Mouse (Mus musculus) heart, embryonic 12.5 days (tissue): ENCODE data around the gene Gm21860. TPM values are rescaled to one million over a fixed set of nuclear protein-coding genes. Genes with fewer than 3 reads are reported as not detected.
A peak's percentile ranks its signal among the peaks of the same experiment; 100 is the strongest.
"Not testable (repeated sequence)": the region's sequence is repeated elsewhere in the genome, so short reads cannot be mapped to it uniquely, and the experiment has no call there.

ENCODE experiments used
- ATAC-seq: fragments of 200-750 bp; cut with Nextera tagmentation; 2 replicates; pipeline ENCODE4 v1.8.0; 2017; ENCODE audit warnings: moderate TSS enrichment, moderate library complexity; ENCODE audit not compliant: insufficient number of reproducible peaks, low FRiP score
- H3K27ac ChIP-seq: fragments of 300-500 bp; sonication (generic); 2 replicates; pipeline ENCODE4 v1.5.1; 2016; ENCODE audit warnings: mild to moderate bottlenecking, moderate library complexity; ENCODE audit not compliant: poor library complexity, severe bottlenecking
- H3K27me3 ChIP-seq: fragments of 300-500 bp; sonication (generic); replicated peaks from 2 replicates; pipeline ENCODE4 v1.6.1; 2016; ENCODE audit warnings: mild to moderate bottlenecking, moderate library complexity
- H3K36me3 ChIP-seq: fragments of 300-500 bp; sonication (generic); 2 replicates; pipeline ENCODE4 v1.6.1; 2016; ENCODE audit warnings: mild to moderate bottlenecking, moderate library complexity
- H3K4me1 ChIP-seq: fragments of 300-500 bp; sonication (generic); replicated peaks from 2 replicates; pipeline ENCODE4 v1.6.1; 2016; ENCODE audit warnings: mild to moderate bottlenecking
- H3K4me2 ChIP-seq: fragments of 300-500 bp; sonication (generic); 2 replicates; pipeline ENCODE4 v1.6.1; 2016; ENCODE audit warnings: mild to moderate bottlenecking, moderate library complexity
- H3K4me3 ChIP-seq: fragments of 300-500 bp; sonication (generic); 2 replicates; pipeline ENCODE4 v1.5.1; 2016; ENCODE audit warnings: mild to moderate bottlenecking
- H3K9ac ChIP-seq: fragments of 300-500 bp; sonication (generic); 2 replicates; pipeline ENCODE4 v1.6.1; 2016; ENCODE audit warnings: mild to moderate bottlenecking, moderate library complexity
- H3K9me3 ChIP-seq: fragments of 300-500 bp; sonication (generic); replicated peaks from 2 replicates; pipeline ENCODE4 v1.6.1; 2016; ENCODE audit warnings: mild to moderate bottlenecking, moderate library complexity
- WGBS: fragments of 180-500 bp; shearing (Covaris S2); methylation state at CpG from one replicate; pipeline ENCODE4 v1.1.7; 2016; 5-methylcytosine and 5-hydroxymethylcytosine counted together
- polyA plus RNA-seq: library from polyadenylated mRNA; unstranded; fragments of >200 nt; fragmentation: Nextera tagmentation; extraction: Ambion mirVana; gene quantifications from 2 replicates; pipeline ENCODE4 v1.2.1, GENCODE M21; 2016

The Gm21860 gene
- polyA plus RNA-seq, 1 experiment from 2014 or later, result not detected

- not testable (repeated sequence) for H3K27ac ChIP-seq, H3K4me2 ChIP-seq, H3K4me1 ChIP-seq, H3K27me3 ChIP-seq, H3K9ac ChIP-seq, H3K4me3 ChIP-seq
- peak; percentile 23 for ATAC-seq
- peaks cover 50% of the 10 kb centered on the region for H3K9me3 ChIP-seq
- 52% methylated on average over 11 of the region's 11 CpGs for WGBS
- peaks cover 45% of the 10 kb centered on the region for H3K36me3 ChIP-seq
Measured at GRCm38 (mm10) chrY:90739531-90740012, 15.0 kb downstream of the Gm21860 start.

DNA sequence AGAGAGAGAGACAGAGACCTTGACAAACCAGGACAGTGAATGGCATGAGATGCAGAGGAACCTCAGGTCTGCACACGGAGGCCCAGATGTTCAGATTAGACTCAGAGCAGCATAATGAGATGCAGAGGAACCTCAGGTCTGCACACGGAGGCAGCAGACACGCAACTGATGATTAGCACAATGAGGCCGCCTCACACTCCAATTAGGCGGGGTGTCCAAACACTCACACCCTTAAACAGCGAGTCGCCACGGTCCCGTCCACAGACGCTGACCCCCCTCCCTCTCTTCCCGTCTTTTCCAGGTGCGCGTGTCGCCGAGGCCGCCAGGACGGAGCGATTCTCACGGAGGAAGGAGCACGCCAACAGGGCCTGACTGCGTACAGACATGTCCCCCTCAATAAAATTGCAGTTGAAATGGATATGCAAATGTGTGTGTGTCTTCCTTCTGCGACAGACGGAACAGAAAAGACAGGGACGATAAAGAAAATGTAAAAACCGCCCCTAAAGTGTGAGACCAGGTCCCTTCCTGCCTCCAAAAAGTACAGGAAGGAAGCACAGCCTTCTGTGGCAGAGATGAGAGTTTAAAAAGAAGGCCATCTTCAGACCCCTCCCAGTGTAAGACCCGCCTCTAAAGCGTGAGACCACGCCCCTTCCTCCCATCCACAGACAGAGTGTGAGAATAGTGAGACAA is 15.6 kb downstream of the Gm21860 start:
- H3K27me3 ChIP-seq, H3K4me3 ChIP-seq, H3K27ac ChIP-seq, H3K4me1 ChIP-seq, H3K4me2 ChIP-seq, H3K9ac ChIP-seq: not testable (repeated sequence)
- WGBS, result 69% methylated on average over 28 of the region's 28 CpGs
- H3K36me3 ChIP-seq, result peaks cover 40% of the 10 kb centered on the region
- peak; percentile 54 for ATAC-seq
- H3K9me3 ChIP-seq, result peaks cover 44% of the 10 kb centered on the region

DNA sequence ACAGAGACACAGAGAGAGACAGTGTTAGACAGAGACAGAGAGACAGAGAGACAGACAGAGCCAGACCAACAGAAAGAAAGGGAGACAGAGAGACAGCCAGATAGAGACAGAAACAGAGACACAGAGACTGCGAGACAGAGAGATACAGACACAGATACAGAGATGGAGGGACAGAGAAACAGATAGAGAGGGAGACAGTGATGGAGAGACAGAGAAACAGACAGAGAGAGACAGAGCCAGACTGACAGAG is 16.3 kb downstream of the Gm21860 start:
- Histone ChIP-seq H3K27me3 (no peaks in the 10 kb centered on the region), H3K9ac (no peak overlapping the region), H3K4me3 (no peak overlapping the region), H3K27ac (no peak overlapping the region), H3K9me3 (peaks cover 44% of the 10 kb centered on the region), H3K4me1 (no peaks in the 10 kb centered on the region), H3K4me2 (no peak overlapping the region), H3K36me3 (peaks cover 40% of the 10 kb centered on the region)
- no peak for ATAC-seq
- 92% methylated on average over 1 of the region's 1 CpGs for WGBS

- Histone ChIP-seq H3K27me3 (no peaks in the 10 kb centered on the region), H3K36me3 (peaks cover 39% of the 10 kb centered on the region), H3K27ac (no peak overlapping the region), H3K4me2 (no peak overlapping the region), H3K9ac (no peak overlapping the region), H3K9me3 (peaks cover 42% of the 10 kb centered on the region), H3K4me3 (no peak overlapping the region), H3K4me1 (no peaks in the 10 kb centered on the region)
- no peak for ATAC-seq
- 68% methylated on average over 4 of the region's 7 CpGs for WGBS
Measured at GRCm38 (mm10) chrY:90737606-90738430, 16.8 kb downstream of the Gm21860 start.

- WGBS, result 74% methylated on average over 6 of the region's 9 CpGs
- not testable (repeated sequence) for H3K4me1 ChIP-seq, H3K27ac ChIP-seq, H3K9ac ChIP-seq, H3K4me3 ChIP-seq, H3K4me2 ChIP-seq, ATAC-seq, H3K27me3 ChIP-seq
- Histone ChIP-seq H3K36me3 (peaks cover 25% of the 10 kb centered on the region), H3K9me3 (peaks cover 30% of the 10 kb centered on the region)
Measured at GRCm38 (mm10) chrY:90736217-90737000, 18.2 kb downstream of the Gm21860 start.

- not testable (repeated sequence) for H3K27me3 ChIP-seq, ATAC-seq, H3K4me2 ChIP-seq, H3K4me1 ChIP-seq, H3K9ac ChIP-seq, H3K4me3 ChIP-seq, H3K27ac ChIP-seq
- peaks cover 19% of the 10 kb centered on the region for H3K36me3 ChIP-seq
- peaks cover 24% of the 10 kb centered on the region for H3K9me3 ChIP-seq
- 75% methylated on average over 4 of the region's 5 CpGs for WGBS
Measured at GRCm38 (mm10) chrY:90735181-90735895, 19.3 kb downstream of the Gm21860 start.

DNA sequence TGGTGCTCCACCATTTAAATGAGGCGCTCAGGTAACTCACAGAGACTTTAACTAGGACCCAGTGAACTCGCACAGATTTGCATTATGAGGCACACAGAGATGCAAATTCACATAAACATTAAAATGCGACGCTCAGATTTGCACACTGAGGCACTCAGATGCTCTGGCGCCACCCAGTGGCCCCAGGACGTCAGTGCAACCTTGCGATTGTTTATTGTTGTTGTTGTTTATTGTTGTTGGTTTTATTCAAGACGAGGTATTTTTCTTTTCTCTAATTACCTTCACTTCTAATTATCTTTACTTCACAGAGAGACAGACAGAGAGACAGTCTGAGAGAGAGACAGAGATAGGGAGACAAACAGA is 20.3 kb downstream of the Gm21860 start:
- H3K27me3 ChIP-seq, H3K9ac ChIP-seq, H3K27ac ChIP-seq, ATAC-seq, H3K4me2 ChIP-seq, H3K4me1 ChIP-seq, H3K36me3 ChIP-seq, H3K4me3 ChIP-seq: not testable (repeated sequence)
- WGBS, result 60% methylated on average over 8 of the region's 8 CpGs
- peaks cover 14% of the 10 kb centered on the region for H3K9me3 ChIP-seq

DNA sequence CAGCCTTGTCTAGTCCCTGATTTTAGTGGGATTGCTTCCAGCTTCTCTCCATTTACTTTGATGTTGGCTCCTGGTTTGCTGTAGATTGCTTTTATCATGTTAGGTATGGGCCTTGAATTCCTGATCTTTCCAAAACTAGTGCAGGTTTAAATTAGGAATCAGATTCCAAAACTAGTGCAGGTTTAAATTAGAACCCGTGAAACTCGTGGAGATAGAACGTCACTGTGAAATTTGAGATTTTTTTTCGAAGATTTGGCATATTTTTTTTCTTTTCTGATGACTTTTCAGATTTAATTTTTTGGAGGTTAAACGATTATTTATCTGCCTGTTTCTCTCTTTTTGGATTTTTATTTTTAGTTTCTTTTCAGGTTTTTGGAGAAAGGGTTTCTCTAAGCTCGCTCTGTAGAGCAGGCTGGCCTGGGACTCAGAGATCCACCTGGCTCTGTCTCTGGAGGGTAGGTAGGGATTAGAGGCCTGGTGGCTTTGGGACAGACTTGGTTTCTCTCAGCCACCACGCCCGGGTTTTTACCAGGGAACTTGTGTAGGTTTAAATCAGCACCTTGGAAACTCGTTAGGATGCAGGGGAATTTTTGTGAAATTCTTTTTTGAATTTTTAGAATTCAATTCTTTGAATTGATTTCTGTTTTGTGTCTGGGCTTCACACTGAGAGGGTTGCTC is 20.8 kb downstream of the Gm21860 start:
- not testable (repeated sequence) for ATAC-seq, H3K27ac ChIP-seq, H3K9me3 ChIP-seq, H3K4me2 ChIP-seq, H3K9ac ChIP-seq, H3K4me3 ChIP-seq, H3K4me1 ChIP-seq, H3K27me3 ChIP-seq, H3K36me3 ChIP-seq
- 83% methylated on average over 9 of the region's 9 CpGs for WGBS

DNA sequence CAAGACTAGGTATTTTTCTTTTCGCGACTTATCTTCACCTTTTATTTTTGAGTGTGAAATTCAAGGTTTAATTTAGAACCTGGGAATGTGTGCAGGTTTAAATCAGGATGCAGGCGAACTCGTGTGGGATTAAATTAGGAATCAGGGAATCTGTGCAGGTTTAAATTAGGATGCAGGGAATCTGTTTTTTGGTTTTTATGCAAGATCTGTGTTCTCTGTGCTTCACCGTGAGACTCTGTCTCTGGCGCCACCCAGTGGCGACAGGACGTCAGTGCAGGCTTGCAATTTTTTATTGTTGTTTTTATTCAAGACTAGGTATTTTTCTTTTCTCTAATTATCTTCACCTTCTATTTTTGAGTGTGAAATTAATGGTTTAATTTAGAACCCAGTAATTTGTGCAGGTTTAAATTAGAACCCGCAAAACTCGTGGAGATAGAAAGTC is 22.5 kb downstream of the Gm21860 start:
- H3K27ac ChIP-seq, H3K4me2 ChIP-seq, H3K9me3 ChIP-seq, H3K4me1 ChIP-seq, H3K4me3 ChIP-seq, H3K27me3 ChIP-seq, H3K9ac ChIP-seq, H3K36me3 ChIP-seq: not testable (repeated sequence)
- peak; percentile 68; the same call in 1 of the 2 replicates for ATAC-seq
- WGBS, result 57% methylated on average over 10 of the region's 10 CpGs

DNA sequence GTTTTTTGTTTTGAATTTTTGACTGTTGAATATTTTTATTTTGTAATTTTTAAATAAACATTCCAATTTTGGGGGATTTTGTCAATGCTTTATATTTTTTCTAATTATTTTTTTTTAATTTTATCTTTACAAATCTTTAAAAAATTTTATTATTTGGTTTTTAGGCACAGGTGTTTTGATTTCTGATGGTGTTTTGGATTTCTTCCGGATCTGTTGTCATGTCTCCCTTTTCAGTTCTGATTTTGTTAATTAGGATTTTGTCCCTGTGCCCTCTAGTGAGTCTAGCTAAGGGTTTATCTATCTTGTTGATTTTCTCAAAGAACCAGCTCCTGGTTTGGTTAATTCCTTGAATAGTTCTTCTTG is 23.0 kb downstream of the Gm21860 start:
- H3K27ac ChIP-seq, H3K4me2 ChIP-seq, H3K9me3 ChIP-seq, H3K9ac ChIP-seq, ATAC-seq, H3K36me3 ChIP-seq, H3K27me3 ChIP-seq, H3K4me3 ChIP-seq, H3K4me1 ChIP-seq: not testable (repeated sequence)
- 66% methylated on average over 1 of the region's 1 CpGs for WGBS
